Mouse (Mus musculus): ENCODE data around the gene Trim41.

- no peak for TF ChIP-seq POLR2A (IDR thresholded peaks at IDR 0.05; ENCODE audit: control insufficient read depth, low read depth, low read length)
- TF ChIP-seq CTCF (IDR thresholded peaks at IDR 0.05; ENCODE audit: control insufficient read depth, insufficient read depth, insufficient replicate concordance, low read depth, low read length) = no peak
These were observed 39.9 kb downstream of the Trim41 start for GRCm38 (mm10) chr11:48777303-48777702.
